Mouse (Mus musculus): ENCODE data around the gene Usp45.

Usp45 gene

DNA sequence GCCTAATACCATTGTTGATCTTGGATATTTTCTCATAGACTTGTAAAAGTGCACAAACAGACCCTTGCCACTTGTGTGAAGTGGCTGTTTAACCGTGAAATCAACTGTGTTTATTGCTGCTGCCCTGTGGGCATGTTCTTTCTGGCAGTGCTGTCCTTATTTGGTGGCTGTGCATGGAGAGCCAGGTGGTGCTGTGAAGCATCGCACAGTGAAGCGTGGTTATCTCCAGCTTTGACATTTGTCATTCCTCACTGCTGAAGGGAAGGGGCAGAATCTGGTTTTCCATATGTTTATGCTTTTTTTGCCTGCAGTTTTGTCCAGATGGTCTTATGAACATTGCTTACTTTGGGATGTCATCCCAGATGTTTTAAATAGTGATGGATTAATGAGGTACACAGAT is 26.7 kb downstream of the Usp45 start:
- no peak for DNase-seq

DNA sequence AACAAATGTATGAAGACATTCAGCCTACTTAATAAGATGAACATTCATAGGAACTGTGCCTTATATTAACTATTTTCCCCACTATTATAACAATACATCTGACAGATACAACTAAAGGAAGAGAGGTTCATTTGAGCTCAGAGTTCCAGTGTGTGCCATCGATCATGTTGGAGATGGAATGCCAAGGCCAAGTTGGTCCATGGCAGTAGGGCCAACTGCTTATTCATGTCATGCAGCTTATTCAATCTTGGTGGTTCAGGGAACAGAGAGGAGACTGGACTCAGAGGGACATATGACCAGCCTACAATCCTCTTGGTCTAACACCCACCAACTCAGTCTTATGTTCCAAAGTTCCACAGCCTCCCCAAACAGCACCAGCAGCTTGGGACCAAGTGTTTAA is 34.1 kb downstream of the Usp45 start:
- no peak for DNase-seq

DNA sequence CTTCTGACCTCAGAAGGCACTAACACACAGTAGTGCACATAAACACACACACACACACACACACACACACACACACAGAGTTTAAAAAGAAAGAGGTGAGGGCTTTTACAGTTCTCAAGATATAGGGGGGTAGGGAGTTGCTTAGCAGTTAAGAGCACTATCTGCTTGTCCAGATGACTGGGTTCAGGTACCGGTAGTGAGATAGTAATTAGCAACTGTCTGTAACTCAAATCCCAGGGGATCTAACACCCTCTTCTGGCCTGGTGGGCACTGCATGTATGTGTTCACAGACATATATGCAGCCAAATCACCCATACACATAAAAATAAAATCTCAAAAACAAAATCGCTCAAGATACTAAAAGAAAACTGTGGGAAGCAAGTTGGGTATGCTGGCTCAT is 34.7 kb downstream of the Usp45 start:
- no peak for DNase-seq

DNA sequence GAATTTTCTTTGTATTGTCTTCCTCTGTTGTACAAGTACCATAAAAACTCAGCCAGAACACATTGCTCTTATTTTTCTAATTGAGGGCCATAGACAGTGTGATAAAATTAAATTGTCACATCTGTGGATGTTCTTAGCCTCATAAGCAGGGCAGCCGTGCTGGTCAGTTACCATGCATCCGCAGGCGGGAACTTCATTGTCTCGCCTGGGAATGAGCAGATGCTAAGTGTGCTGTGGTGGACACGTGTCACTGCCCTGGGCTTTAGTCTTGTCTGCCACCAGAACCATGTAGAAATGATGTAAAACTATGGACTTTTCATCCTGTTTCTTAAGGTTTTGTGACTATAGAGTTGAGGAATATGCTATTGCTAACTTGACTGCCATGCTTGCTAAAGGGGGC is 40.2 kb downstream of the Usp45 start:
- no peak for DNase-seq

DNA sequence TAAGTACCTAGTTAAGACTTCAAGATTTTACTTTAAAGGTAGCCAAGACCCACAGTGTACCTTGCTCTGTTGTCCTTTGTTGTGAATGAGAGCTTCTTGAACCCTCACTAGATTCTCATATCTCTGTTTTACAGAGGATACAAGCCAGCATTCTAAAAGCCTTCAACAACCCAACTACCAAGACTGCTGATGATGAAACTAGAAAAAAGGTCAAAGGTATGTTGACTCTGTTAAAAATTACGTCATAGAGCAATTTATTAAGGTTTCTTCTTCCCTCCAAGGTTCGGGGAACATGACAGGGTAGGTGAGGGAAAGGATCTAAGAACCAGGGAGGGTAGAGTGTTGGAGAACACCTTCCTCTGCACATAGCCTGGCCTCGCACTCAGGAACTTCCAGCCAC is 43.7 kb downstream of the Usp45 start:
- no peak for DNase-seq

DNA sequence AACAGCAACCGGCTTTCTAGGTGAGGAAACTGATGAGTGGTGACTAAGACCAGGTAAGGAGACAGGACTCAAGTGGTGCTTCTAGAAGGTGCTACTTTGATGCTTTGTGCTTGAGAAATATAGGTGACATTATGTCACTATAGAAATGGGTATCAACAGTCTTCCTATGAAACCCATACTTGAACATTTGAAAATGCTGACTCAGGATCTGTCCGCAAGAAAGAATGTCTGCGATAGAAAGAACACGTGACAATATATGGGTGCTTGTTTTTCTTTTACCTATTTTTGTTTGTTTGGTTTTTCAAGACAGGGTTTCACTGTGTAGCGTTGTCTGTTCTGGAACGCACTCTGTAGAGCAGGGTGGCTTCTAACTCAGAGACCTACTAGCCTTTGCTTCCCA is 45.7 kb downstream of the Usp45 start:
- no peak for DNase-seq

DNA sequence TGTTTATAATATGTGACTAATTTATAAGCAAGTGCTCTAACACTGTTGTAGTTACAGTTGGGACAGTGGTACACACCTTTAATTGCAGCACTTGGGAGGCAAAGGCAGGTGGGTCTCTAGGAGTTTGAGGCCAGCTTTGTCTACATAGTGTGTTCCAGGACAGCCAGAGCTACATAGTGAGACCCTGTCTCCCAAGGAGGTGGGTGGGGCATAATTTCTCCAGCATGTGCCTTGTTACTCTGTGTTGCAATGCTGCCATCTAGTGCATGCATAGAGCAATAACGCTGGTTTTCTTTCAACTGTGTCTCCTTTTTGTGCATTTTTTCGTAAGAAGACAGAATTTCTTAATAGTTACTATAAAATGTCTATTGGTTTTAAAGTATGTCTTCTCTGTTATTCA is 47.1 kb downstream of the Usp45 start:
- peak; percentile 10 for DNase-seq

DNA sequence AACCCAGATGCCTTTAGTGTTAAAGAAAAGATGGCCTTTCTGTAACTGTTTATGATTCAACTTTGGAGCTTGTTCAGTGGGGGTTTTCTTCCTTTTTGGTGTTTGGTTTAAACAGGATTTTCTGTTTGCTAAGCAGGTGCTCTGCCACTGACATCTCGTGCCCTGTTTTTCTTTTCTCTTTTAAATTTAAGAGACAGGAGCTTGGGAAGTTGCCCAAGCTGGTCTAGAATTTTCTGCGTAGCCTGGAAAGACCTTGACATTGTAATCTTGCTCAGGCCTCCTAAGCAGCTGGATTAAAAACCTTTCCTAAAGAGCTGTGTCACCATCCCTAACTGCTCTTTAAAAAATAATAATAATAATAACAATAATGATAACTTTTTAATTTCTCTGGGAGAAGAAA is 59.7 kb downstream of the Usp45 start:
- no peak for DNase-seq

DNA sequence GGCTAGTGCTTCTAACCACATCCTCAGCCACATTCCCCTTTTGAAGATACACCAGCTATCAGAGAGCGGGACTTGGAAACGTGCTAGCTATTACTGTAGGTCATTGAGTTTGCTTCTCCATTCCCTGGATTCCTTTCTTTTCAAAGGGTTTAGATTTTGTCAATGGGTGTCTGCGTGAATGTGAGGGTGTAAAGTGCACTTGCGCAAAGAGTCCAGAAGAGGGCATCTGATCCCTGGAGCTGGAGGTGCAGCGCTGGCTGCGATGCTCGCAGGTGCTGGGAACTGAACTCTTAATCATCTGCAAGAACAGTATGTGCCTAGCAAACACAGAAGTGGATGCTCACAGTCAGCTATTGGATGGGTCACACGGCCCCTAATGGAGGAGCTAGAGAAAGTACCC is 65.9 kb downstream of the Usp45 start:
- DNase-seq = no peak

DNA sequence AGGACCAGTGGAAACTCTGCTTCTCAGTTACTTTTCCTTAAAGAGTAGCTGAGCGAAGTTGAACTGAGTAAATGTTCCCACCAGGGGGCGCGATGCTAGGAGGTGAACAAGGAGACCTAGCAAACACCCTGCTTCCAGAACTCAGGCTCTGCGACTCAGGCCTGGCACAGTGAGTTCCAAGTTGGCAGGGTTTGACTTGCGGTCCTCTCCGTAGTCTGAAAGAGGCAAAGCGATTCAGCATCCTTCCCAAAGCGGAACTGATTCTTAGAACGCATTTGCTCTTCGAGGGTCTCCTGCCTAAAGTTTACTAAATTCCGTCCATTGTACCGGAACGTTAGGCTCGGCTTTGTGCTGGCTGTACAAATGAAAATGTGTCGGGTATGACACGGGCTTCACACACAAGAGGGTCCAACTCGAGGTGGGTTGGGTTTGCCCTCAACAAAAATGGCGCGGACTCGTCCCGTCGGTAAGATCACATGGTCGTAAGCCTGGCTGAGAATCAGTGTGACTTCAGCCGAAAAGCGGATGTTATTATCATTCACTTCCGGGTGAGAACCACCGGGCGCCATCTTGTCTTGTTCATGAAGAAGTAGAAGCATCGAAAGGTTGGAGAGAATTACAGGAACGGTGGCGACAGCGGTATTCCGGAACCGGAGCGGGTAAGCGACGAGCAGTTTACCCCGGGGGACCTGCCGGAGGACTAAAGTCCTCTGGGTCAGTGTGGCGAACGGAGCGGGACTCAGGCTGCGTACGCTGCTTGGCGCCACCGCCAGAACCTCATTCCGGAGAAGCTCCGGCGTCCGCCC is 80.7 kb downstream of the Usp45 start, which contains the start of gene Pnisr:
Pnisr (plus strand) TSS at position 103 of the 806 bp plus-strand sequence.
- DNase-seq = peak; percentile 94

DNA sequence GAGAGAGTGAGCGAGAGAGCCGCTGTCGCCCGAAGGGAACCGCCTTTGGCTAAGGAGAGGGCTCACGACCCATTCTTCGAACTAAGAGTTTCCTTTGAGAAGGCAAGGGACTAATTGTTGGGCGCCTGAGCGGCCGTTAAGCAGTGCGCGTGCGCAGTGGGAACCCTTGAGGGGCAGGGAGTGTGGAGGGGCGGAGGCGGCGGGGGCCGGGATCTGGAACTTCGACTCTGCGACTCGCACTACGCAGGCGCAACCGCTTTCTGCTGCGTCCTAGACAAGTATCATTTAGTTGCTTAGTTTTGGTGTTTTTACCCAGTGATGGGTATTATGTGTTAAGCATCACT is 81.3 kb downstream of the Usp45 start:
- peak; percentile 88 for DNase-seq

DNA sequence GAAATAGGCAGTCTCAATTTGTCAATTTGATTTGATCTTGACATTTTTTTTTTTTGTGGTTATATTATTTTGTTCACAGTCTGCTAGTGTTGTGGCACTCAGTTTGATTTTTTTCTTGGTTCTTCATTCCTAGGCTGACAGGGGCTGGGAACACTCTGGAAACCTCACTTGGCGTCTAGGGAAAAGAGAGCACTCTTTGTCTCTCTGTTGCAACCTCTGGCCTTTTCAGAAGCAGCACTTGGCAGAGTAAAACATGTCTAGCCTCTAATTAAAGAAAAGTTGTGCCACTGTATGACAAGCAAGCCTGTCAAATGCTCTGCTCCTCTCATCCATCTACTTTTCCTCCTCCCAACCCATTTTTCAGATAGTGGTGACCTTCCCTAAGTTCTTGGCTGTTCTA is 90.5 kb downstream of the Usp45 start:
- no peak for DNase-seq

DNA sequence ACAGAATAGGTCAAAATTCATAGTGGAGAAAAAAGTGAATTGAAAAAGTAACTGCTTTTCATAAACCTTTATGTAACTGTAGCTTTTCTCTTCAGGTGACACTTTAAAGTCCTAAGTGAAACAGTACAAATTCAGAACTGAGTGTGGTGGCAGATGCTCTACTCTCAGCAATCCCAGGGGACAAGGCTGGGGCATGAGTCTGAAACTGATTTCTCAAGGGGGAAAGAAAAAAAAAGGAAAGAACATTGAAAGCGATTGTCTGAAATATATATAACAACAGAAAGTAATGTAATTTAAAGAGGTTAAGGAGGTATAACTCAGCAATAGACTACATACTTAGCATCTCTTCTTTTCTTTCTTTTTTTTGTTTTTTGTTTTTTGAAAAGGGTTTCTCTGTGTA is 98.3 kb downstream of the Usp45 start:
- no peak for DNase-seq

DNA sequence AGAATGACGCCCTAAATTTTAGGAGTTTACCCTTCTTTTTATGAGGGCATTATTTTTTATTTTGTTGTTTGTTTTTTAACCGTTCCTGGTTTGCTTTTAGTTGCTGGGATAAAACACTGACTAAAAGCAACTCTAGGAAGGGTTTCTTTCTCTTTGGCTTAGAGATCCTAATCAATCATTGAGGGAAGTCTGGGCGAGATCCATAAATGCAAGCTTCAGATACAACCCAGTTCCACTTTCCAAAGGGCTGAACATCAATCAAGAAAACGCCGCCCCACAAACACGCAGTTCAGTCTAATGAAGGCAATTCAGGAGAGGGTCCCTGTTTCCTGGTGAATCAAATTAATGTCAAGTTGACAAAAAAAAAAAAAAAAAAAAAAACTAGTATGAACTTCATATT is 111.8 kb downstream of the Usp45 start:
- DNase-seq = no peak

DNA sequence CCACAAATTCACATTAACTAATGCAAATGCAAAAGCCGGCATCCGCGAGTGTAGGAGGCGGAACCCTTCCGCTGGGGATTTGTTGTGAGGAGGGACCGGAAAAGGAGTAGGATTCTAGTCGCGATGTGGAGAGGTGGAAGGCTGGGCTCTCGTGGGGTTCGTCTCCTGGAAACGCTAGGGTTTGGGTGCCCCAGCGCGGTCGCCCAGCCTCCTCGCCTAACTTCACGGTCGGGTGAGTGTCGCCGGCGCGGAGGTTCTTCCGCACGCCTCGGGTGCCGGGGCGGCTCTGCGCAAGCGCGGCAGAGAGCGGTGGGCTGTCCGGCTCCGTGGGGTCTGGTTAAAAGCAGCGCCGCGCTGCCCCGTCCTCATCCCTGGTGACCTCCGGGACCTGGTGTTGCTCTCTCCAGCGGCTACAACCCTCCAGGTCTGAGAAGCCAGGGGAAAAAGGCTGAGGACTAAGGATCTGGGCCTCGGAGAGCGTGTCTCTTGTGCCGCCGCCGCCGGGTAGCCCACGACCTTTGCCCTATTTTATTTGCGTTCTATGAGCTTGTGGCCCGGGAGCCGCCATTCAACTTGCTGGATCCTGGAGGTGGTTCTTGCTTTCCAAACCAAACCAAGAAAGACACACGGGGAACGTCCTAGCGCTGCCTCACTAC is 112.7 kb downstream of the Usp45 start, which contains the start of gene Coq3:
Coq3 (plus strand) TSS at position 109 of the 656 bp plus-strand sequence.
- peak; percentile 79 for DNase-seq

DNA sequence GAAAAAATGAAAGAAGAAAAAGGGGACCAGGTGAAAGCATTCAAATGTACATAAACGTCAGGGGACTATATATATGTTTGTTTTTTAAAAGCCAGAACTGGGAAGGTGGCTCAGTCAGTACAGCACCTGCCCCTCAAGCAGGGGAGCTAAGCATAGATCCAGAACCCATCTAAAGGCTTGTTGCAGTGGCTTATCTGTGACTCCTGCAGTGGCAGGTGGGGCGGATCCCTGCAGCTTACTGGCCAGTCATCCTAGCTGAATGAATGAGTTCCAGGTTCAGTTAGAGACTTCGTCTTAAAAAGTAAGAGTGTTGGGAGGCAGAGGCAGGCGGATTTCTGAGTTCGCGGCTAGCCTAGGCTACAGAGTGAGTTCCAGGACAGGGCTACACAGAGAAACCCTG is 115.8 kb downstream of the Usp45 start:
- no peak for DNase-seq

DNA sequence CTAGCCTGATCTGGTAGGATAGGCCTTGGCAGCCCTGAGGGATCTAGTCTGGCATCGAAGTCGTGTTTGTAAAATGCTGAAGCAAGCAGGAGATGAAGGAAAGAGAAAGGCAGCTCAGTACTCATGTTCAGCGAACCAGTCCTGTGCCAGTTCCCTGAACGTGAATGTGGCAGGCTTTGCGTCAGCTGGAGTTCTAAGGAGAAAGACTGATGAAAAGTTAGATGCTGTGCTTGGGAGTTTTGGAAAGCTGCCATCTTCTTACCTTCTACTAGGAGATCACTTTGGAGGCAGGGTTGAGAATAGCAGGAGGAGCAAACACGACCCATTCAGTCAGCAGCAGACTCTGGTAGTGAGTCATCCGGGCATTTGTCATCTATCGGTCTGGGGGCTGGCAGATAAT is 118.9 kb downstream of the Usp45 start:
- no peak for DNase-seq

Measured in cerebellum, adult 11-12 months (tissue).